Mouse (Mus musculus) midbrain, embryonic 15.5 days (tissue): ENCODE data around the gene Itpr1. TPM values are rescaled to one million over a fixed set of nuclear protein-coding genes. Genes with fewer than 3 reads are reported as not detected.
A peak's percentile ranks its signal among the peaks of the same experiment; 100 is the strongest.

Experiments
- ATAC-seq: fragments of 200-750 bp; cut with Nextera tagmentation; replicated peaks from 2 replicates; pipeline ENCODE4 v1.8.0; 2017; ENCODE audit warnings: moderate TSS enrichment
- H3K27ac ChIP-seq: fragments of 300-500 bp; sonication (generic); 2 replicates; pipeline ENCODE4 v1.5.1; 2015; ENCODE audit warnings: mild to moderate bottlenecking, inconsistent platforms
- H3K27me3 ChIP-seq: fragments of 300-500 bp; sonication (generic); replicated peaks from 2 replicates; pipeline ENCODE4 v1.6.1; 2015; ENCODE audit warnings: inconsistent platforms
- H3K36me3 ChIP-seq: fragments of 300-500 bp; sonication (generic); replicated peaks from 2 replicates; pipeline ENCODE4 v1.6.1; 2015; ENCODE audit warnings: inconsistent platforms
- H3K4me1 ChIP-seq: fragments of 300-500 bp; sonication (generic); 2 replicates; pipeline ENCODE4 v1.6.1; 2015; ENCODE audit warnings: inconsistent platforms
- H3K4me2 ChIP-seq: fragments of 300-500 bp; sonication (generic); 2 replicates; pipeline ENCODE4 v1.6.1; 2015; ENCODE audit warnings: inconsistent platforms, mild to moderate bottlenecking, moderate library complexity
- H3K4me3 ChIP-seq: fragments of 300-500 bp; sonication (generic); 2 replicates; pipeline ENCODE4 v1.5.1; 2015; ENCODE audit warnings: mild to moderate bottlenecking, inconsistent platforms
- H3K9ac ChIP-seq: fragments of 300-500 bp; sonication (generic); 2 replicates; pipeline ENCODE4 v1.6.1; 2015; ENCODE audit warnings: mild to moderate bottlenecking, inconsistent platforms
- H3K9me3 ChIP-seq: fragments of 300-500 bp; sonication (generic); 2 replicates; pipeline ENCODE4 v1.6.1; 2016; ENCODE audit warnings: inconsistent platforms
- WGBS: fragments of 180-500 bp; shearing (Covaris S2); methylation state at CpG from one replicate; pipeline ENCODE4 v1.1.7; 2015; ENCODE audit warnings: mixed read lengths; 5-methylcytosine and 5-hydroxymethylcytosine counted together
- polyA plus RNA-seq: library from polyadenylated mRNA; unstranded; fragments of >200 nt; fragmentation: Nextera tagmentation; extraction: Ambion mirVana; gene quantifications from 2 replicates; pipeline ENCODE4 v1.2.1, GENCODE M21; 2015

The Itpr1 gene
- polyA plus RNA-seq, 1 experiment from 2014 or later, result 4.7 TPM

GRCm38 (mm10) chr6:108448016-108448735 lies 235.3 kb downstream of the Itpr1 start:
- Histone ChIP-seq H3K4me1 (peaks cover 2% of the 10 kb centered on the region; the same call in 1 of the 2 replicates), H3K36me3 (no peaks in the 10 kb centered on the region), H3K27me3 (no peaks in the 10 kb centered on the region), H3K4me3 (no peak overlapping the region), H3K9ac (no peak overlapping the region), H3K9me3 (no peaks in the 10 kb centered on the region), H3K27ac (no peak overlapping the region), H3K4me2 (no peak overlapping the region)
- WGBS, result 79% methylated on average over 11 of the region's 11 CpGs
- ATAC-seq, result no peak

GRCm38 (mm10) chr6:108448864-108449263 lies 236.0 kb downstream of the Itpr1 start:
- no peak overlapping the region for H3K27ac ChIP-seq

GRCm38 (mm10) chr6:108451536-108451935 lies 238.6 kb downstream of the Itpr1 start:
- no peak overlapping the region for H3K9ac ChIP-seq
- no peaks in the 10 kb centered on the region for H3K9me3 ChIP-seq
- H3K4me3 ChIP-seq, result no peak overlapping the region
- ATAC-seq, result no peak
- WGBS, result 97% methylated on average over 2 of the region's 2 CpGs
- H3K27ac ChIP-seq, result no peak overlapping the region
- no peaks in the 10 kb centered on the region for H3K27me3 ChIP-seq
- no peaks in the 10 kb centered on the region for H3K36me3 ChIP-seq
- H3K4me1 ChIP-seq, result peaks cover 28% of the 10 kb centered on the region
- no peak overlapping the region for H3K4me2 ChIP-seq

More at GRCm38 (mm10) chr6:108448864-108449263, 236.0 kb downstream of the Itpr1 start:
- 33% methylated on average over 2 of the region's 2 CpGs for WGBS
- H3K4me2 ChIP-seq, result no peak overlapping the region
- H3K36me3 ChIP-seq, result no peaks in the 10 kb centered on the region
- H3K9me3 ChIP-seq, result no peaks in the 10 kb centered on the region
- no peak overlapping the region for H3K4me3 ChIP-seq
- no peak overlapping the region for H3K9ac ChIP-seq
- no peaks in the 10 kb centered on the region for H3K27me3 ChIP-seq
- no peak for ATAC-seq
- peaks cover 6% of the 10 kb centered on the region for H3K4me1 ChIP-seq

GRCm38 (mm10) chr6:108453618-108454017 lies 240.7 kb downstream of the Itpr1 start:
- no peaks in the 10 kb centered on the region for H3K27me3 ChIP-seq
- no peak overlapping the region for H3K4me3 ChIP-seq
- H3K36me3 ChIP-seq, result no peaks in the 10 kb centered on the region
- 94% methylated on average over 5 of the region's 5 CpGs for WGBS
- H3K4me1 ChIP-seq, result peaks cover 35% of the 10 kb centered on the region
- no peak overlapping the region for H3K4me2 ChIP-seq
- no peak overlapping the region for H3K9ac ChIP-seq
- ATAC-seq, result no peak
- H3K27ac ChIP-seq, result peak overlapping the region; percentile 67; the same call in 1 of the 2 replicates
- no peaks in the 10 kb centered on the region for H3K9me3 ChIP-seq

GRCm38 (mm10) chr6:108454061-108454891 lies 241.4 kb downstream of the Itpr1 start:
- Histone ChIP-seq H3K27ac (peak overlapping the region; percentile 67), H3K4me3 (no peak overlapping the region), H3K4me2 (0 out of 2 replicates have a peak overlapping the region, but pooled peaks have one; percentile 4), H3K4me1 (peaks cover 35% of the 10 kb centered on the region), H3K9ac (no peak overlapping the region), H3K27me3 (no peaks in the 10 kb centered on the region), H3K9me3 (no peaks in the 10 kb centered on the region), H3K36me3 (no peaks in the 10 kb centered on the region)
- peak; percentile 46 for ATAC-seq
- 59% methylated on average over 16 of the region's 16 CpGs for WGBS

- WGBS, result 82% methylated on average over 7 of the region's 7 CpGs
- H3K4me2 ChIP-seq, result no peak overlapping the region
- no peaks in the 10 kb centered on the region for H3K27me3 ChIP-seq
- H3K4me1 ChIP-seq, result peaks cover 35% of the 10 kb centered on the region
- H3K9ac ChIP-seq, result no peak overlapping the region
- no peak overlapping the region for H3K4me3 ChIP-seq
- no peak; the same call in 1 of the 2 replicates for ATAC-seq
- no peaks in the 10 kb centered on the region for H3K9me3 ChIP-seq
- H3K36me3 ChIP-seq, result no peaks in the 10 kb centered on the region
- H3K27ac ChIP-seq, result 0 out of 2 replicates have a peak overlapping the region, but pooled peaks have one; percentile 18
Measured at GRCm38 (mm10) chr6:108454979-108455836, 242.3 kb downstream of the Itpr1 start.

- Histone ChIP-seq H3K4me1 (peaks cover 35% of the 10 kb centered on the region), H3K27me3 (no peaks in the 10 kb centered on the region), H3K9ac (peak overlapping the region; percentile 12; the same call in 1 of the 2 replicates), H3K9me3 (no peaks in the 10 kb centered on the region), H3K36me3 (no peaks in the 10 kb centered on the region), H3K4me2 (peak overlapping the region; percentile 48), H3K27ac (peak overlapping the region; percentile 49), H3K4me3 (peak overlapping the region; percentile 21)
- 5% methylated on average over 18 of the region's 18 CpGs for WGBS
- peak; percentile 59 for ATAC-seq
Measured at GRCm38 (mm10) chr6:108456231-108457062, 243.6 kb downstream of the Itpr1 start.

- Histone ChIP-seq H3K27ac (peak overlapping the region; percentile 20; the same call in 1 of the 2 replicates), H3K36me3 (no peaks in the 10 kb centered on the region), H3K9ac (no peak overlapping the region), H3K4me1 (peaks cover 35% of the 10 kb centered on the region), H3K4me2 (peak overlapping the region; percentile 48), H3K27me3 (no peaks in the 10 kb centered on the region), H3K9me3 (no peaks in the 10 kb centered on the region), H3K4me3 (no peak overlapping the region)
- peak; percentile 69 for ATAC-seq
- WGBS, result 10% methylated on average over 5 of the region's 5 CpGs
Measured at GRCm38 (mm10) chr6:108457063-108457405, 244.1 kb downstream of the Itpr1 start.

- H3K36me3 ChIP-seq, result no peaks in the 10 kb centered on the region
- 57% methylated on average over 14 of the region's 14 CpGs for WGBS
- no peaks in the 10 kb centered on the region for H3K27me3 ChIP-seq
- H3K4me2 ChIP-seq, result no peak overlapping the region
- H3K4me3 ChIP-seq, result no peak overlapping the region
- no peak overlapping the region for H3K9ac ChIP-seq
- peaks cover 35% of the 10 kb centered on the region for H3K4me1 ChIP-seq
- ATAC-seq, result no peak
- 0 out of 2 replicates have a peak overlapping the region, but pooled peaks have one; percentile 30 for H3K27ac ChIP-seq
- H3K9me3 ChIP-seq, result no peaks in the 10 kb centered on the region
Measured at GRCm38 (mm10) chr6:108457516-108458181, 244.8 kb downstream of the Itpr1 start.

- Histone ChIP-seq H3K4me3 (no peak overlapping the region), H3K4me2 (no peak overlapping the region), H3K36me3 (no peaks in the 10 kb centered on the region), H3K27me3 (no peaks in the 10 kb centered on the region), H3K9me3 (no peaks in the 10 kb centered on the region), H3K4me1 (peaks cover 35% of the 10 kb centered on the region), H3K9ac (no peak overlapping the region), H3K27ac (no peak overlapping the region)
- WGBS, result 56% methylated on average over 2 of the region's 2 CpGs
- no peak for ATAC-seq
Measured at GRCm38 (mm10) chr6:108458182-108458571, 245.3 kb downstream of the Itpr1 start.

- WGBS, result 87% methylated on average over 11 of the region's 11 CpGs
Measured at GRCm38 (mm10) chr6:108458826-108459225, 245.9 kb downstream of the Itpr1 start.

More at GRCm38 (mm10) chr6:108458826-108459225, 245.9 kb downstream of the Itpr1 start:
- H3K36me3 ChIP-seq, result no peaks in the 10 kb centered on the region
- H3K27ac ChIP-seq, result no peak overlapping the region
- H3K27me3 ChIP-seq, result no peaks in the 10 kb centered on the region
- H3K4me1 ChIP-seq, result peaks cover 31% of the 10 kb centered on the region
- H3K9ac ChIP-seq, result no peak overlapping the region
- no peaks in the 10 kb centered on the region for H3K9me3 ChIP-seq
- H3K4me2 ChIP-seq, result no peak overlapping the region
- ATAC-seq, result no peak
- H3K4me3 ChIP-seq, result no peak overlapping the region
